Mouse (Mus musculus) bone marrow, adult 2 months (tissue): ENCODE results near the gene Pdzrn3.

Experiments used
- CTCF ChIP-seq: fragments of 200-500 bp; IDR thresholded peaks from 2 replicates; pipeline ENCODE4 v1.5.1; 2011; ENCODE audit warnings: low read length, control low read depth; ENCODE audit not compliant: control insufficient read depth, insufficient read depth
- POLR2A ChIP-seq: fragments of 200-500 bp; IDR thresholded peaks from 2 replicates; pipeline ENCODE4 v1.6.1; 2011; ENCODE audit warnings: low read depth, mild to moderate bottlenecking, control low read depth, low read length, borderline replicate concordance; ENCODE audit not compliant: control insufficient read depth

- no peak for TF ChIP-seq POLR2A
- TF ChIP-seq CTCF: no peak
Observed at GRCm38 (mm10) chr6:101418213-101418612, 40.5 kb upstream of the Pdzrn3 start.
